Comparison of ENCODE assay signal across 11 mouse cellular contexts in genomic region chr5:92524821-92525258, GRCm38 (mm10). TPM values are rescaled to one million over a fixed set of nuclear protein-coding genes. Genes with fewer than 3 reads are reported as not detected.
DNase-seq lines count a peak whose midpoint lies in the region; ATAC-seq lines count a peak whose summit lies in the region.
"Had no signal": no experiment of that assay in that cellular context is flagged by ENCODE, and none has a peak within 500 bp of the region (broad histone marks: within the 10 kb centered on the region; RNA-seq: fewer than 3 reads in every experiment).

No protein-coding gene starts in this region.

- H3K9me3 ChIP-seq in intestine, embryonic 16.5 days (ENCODE audit: control insufficient read depth, low read length) = no peaks in the 10 kb centered on the region

- no peak overlapping the region for H3K9ac ChIP-seq in intestine, embryonic 16.5 days (ENCODE audit: low read depth, low read length)

- H3K4me1 ChIP-seq in intestine, embryonic 16.5 days (ENCODE audit: control insufficient read depth, insufficient read depth, low read length) = peaks cover 5% of the 10 kb centered on the region; the same call in 1 of the 2 replicates

- H3K4me2 ChIP-seq in intestine, embryonic 16.5 days (ENCODE audit: low read depth, low read length) = no peak overlapping the region

- no peak overlapping the region for H3K27ac ChIP-seq in intestine, embryonic 16.5 days (ENCODE audit: low read length)

- 56% methylated on average over 6 of the region's 6 CpGs for WGBS in intestine, embryonic 16.5 days

- no peaks in the 10 kb centered on the region for H3K36me3 ChIP-seq in intestine, embryonic 16.5 days (ENCODE audit: control insufficient read depth, insufficient read depth, low read length)

- peak; percentile 62 for ATAC-seq in intestine, embryonic 16.5 days

- no peak overlapping the region for H3K4me3 ChIP-seq in intestine, embryonic 16.5 days (ENCODE audit: low read length)

- intact Hi-C loops in heart, postnatal 14 days (cut with DNase I) = loop anchor here (2.0 to 10.0 kb wide), 2 partner anchors 16 to 120 kb away; no protein-coding TSS in a partner anchor

- no peaks in the 10 kb centered on the region for H3K27me3 ChIP-seq in intestine, embryonic 16.5 days (replicated peaks; ENCODE audit: control insufficient read depth, insufficient read depth, low read length)

- peak; percentile 14 to 26 for DNase-seq in adrenal gland, postnatal 36 days
- DNase-seq in adrenal gland, adult 8-10 months = no peak
- DNase-seq in 416B (ENCODE audit: low read depth) (peak; percentile 99), MN1 (ENCODE audit: low spot score) (no peak)
- peak; percentile 31 for DNase-seq in lung, postnatal 10 days
- DNase-seq in heart, postnatal 14 days = no peak
- no peak for DNase-seq in thymus, postnatal 25 days
- DNase-seq: B cell, adult 2 months; gastrocnemius, postnatal 25 days; heart, postnatal 4 days had no signal

RNA-seq across cellular contexts. Expression of gene Scarb2, which starts 18.2 kb away (rescaled TPM):
- total RNA-seq in adrenal gland, postnatal 36 days (2021) = 10 to 100 TPM; 50.4 to 74.4 TPM
- total RNA-seq in adrenal gland, adult 8-10 months (2022) = 10 to 100 TPM; 66.0 to 88.0 (median 76.6) TPM
- polyA plus RNA-seq in intestine, embryonic 16.5 days (2015; fragmentation: Nextera tagmentation; extraction: Ambion mirVana) = 12.9 and 13.5 TPM in 2 replicates
- total RNA-seq in heart, postnatal 14 days (2021) = 10 to 100 TPM; 71.5 to 72.9 TPM

RNA-seq across cellular contexts. Expression of gene Fam47e, which starts 30.0 kb away (rescaled TPM):
- not detected for total RNA-seq in adrenal gland, postnatal 36 days (2021)
- total RNA-seq in adrenal gland, adult 8-10 months (2022) = not detected
- 0.18 and 0.29 TPM in 2 replicates for polyA plus RNA-seq in intestine, embryonic 16.5 days (2015; fragmentation: Nextera tagmentation; extraction: Ambion mirVana)
- not detected for total RNA-seq in heart, postnatal 14 days (2021)
- total RNA-seq: gastrocnemius, postnatal 25 days; heart, postnatal 4 days had no signal

Comparison
In these comparisons a context has a peak if more than half of its experiments do, and no peak if none do; other contexts are left out.
1. DNase-seq: peak in adrenal gland, postnatal 36 days (2 of 2), 416B (single experiment) and lung, postnatal 10 days (single experiment); none in adrenal gland, adult 8-10 months (single experiment), MN1 (single experiment), heart, postnatal 14 days (0 of 2) and thymus, postnatal 25 days (single experiment).